Mouse (Mus musculus): ENCODE data around the gene Ralbp1.

Gene Ralbp1

GRCm38 (mm10) chr17:65885697-65886529 is at the start of gene Ralbp1:
Gene Ralbp1, minus strand, starts transcription at chr17:65885798.
- DNase-seq, result peak; percentile 48

GRCm38 (mm10) chr17:65933741-65934140 is 48.1 kb upstream of the Ralbp1 start:
- DNase-seq, result no peak

GRCm38 (mm10) chr17:65931525-65931924 is 45.9 kb upstream of the Ralbp1 start:
- no peak for DNase-seq

GRCm38 (mm10) chr17:65930960-65931359 is 45.4 kb upstream of the Ralbp1 start:
- DNase-seq, result peak; percentile 58

GRCm38 (mm10) chr17:65930158-65930826 is 44.7 kb upstream of the Ralbp1 start:
- no peak for DNase-seq

GRCm38 (mm10) chr17:65929319-65929978 is 43.9 kb upstream of the Ralbp1 start:
- DNase-seq, result no peak

GRCm38 (mm10) chr17:65927077-65927476 is 41.5 kb upstream of the Ralbp1 start:
- no peak for DNase-seq

GRCm38 (mm10) chr17:65924218-65924617 is 38.6 kb upstream of the Ralbp1 start:
- no peak for DNase-seq

GRCm38 (mm10) chr17:65921975-65922374 is 36.4 kb upstream of the Ralbp1 start:
- no peak for DNase-seq

GRCm38 (mm10) chr17:65919235-65919634 is 33.6 kb upstream of the Ralbp1 start:
- DNase-seq, result no peak

- DNase-seq, result peak; percentile 43
Observed at GRCm38 (mm10) chr17:65916135-65916668, 30.6 kb upstream of the Ralbp1 start.

GRCm38 (mm10) chr17:65914083-65914482 is 28.5 kb upstream of the Ralbp1 start:
- DNase-seq, result no peak

GRCm38 (mm10) chr17:65912202-65912601 is 26.6 kb upstream of the Ralbp1 start:
- DNase-seq, result no peak

- no peak for DNase-seq
Observed at GRCm38 (mm10) chr17:65911285-65912069, 25.9 kb upstream of the Ralbp1 start.

GRCm38 (mm10) chr17:65908270-65908669 is 22.7 kb upstream of the Ralbp1 start:
- no peak for DNase-seq

GRCm38 (mm10) chr17:65906895-65907401 is 21.4 kb upstream of the Ralbp1 start:
- DNase-seq, result no peak

GRCm38 (mm10) chr17:65906313-65906894 is 20.8 kb upstream of the Ralbp1 start:
- DNase-seq, result no peak

GRCm38 (mm10) chr17:65905241-65905640 is 19.6 kb upstream of the Ralbp1 start:
- DNase-seq, result no peak

GRCm38 (mm10) chr17:65903826-65904225 is 18.2 kb upstream of the Ralbp1 start:
- DNase-seq, result no peak

GRCm38 (mm10) chr17:65903011-65903410 is 17.4 kb upstream of the Ralbp1 start:
- no peak for DNase-seq

GRCm38 (mm10) chr17:65902281-65902680 is 16.7 kb upstream of the Ralbp1 start:
- DNase-seq, result no peak

- DNase-seq, result no peak
Observed at GRCm38 (mm10) chr17:65896016-65896415, 10.4 kb upstream of the Ralbp1 start.

Data from cerebellum, adult 8-10 months (tissue).